Mouse (Mus musculus) kidney, adult 2 months (tissue): ENCODE results near the gene Nav1. TPM values are rescaled to one million over a fixed set of nuclear protein-coding genes. Genes with fewer than 3 reads are reported as not detected.

ENCODE experiments used
- DNase-seq: peaks from one replicate; pipeline ENCODE4 v3.0.0; 2021
- H3K27ac ChIP-seq: fragments of 200-500 bp; 2 replicates; pipeline ENCODE4 v1.5.1; 2012; ENCODE audit warnings: low read depth, low read length, control low read depth, inconsistent platforms; ENCODE audit not compliant: insufficient read depth
- H3K27me3 ChIP-seq: fragments of 200-500 bp; replicated peaks from 2 replicates; pipeline ENCODE4 v1.6.1; 2012; ENCODE audit warnings: mild to moderate bottlenecking, moderate library complexity, low read length, inconsistent platforms; ENCODE audit not compliant: control insufficient read depth, insufficient read depth
- H3K36me3 ChIP-seq: fragments of 200-500 bp; 2 replicates; pipeline ENCODE4 v1.6.1; 2012; ENCODE audit warnings: mild to moderate bottlenecking, moderate library complexity, low read length, inconsistent platforms; ENCODE audit not compliant: control insufficient read depth, insufficient read depth
- H3K4me1 ChIP-seq: fragments of 200-500 bp; 2 replicates; pipeline ENCODE4 v1.6.1; 2011; ENCODE audit warnings: low read length; ENCODE audit not compliant: control insufficient read depth, insufficient read depth
- H3K4me3 ChIP-seq: fragments of 200-500 bp; 2 replicates; pipeline ENCODE4 v1.5.1; 2011; ENCODE audit warnings: mild to moderate bottlenecking, low read depth, low read length, control low read depth; ENCODE audit not compliant: insufficient read depth
- CTCF ChIP-seq: fragments of 200-500 bp; conservative IDR thresholded peaks from 2 replicates; pipeline ENCODE4 v1.5.1; 2011; ENCODE audit warnings: low read depth, mild to moderate bottlenecking, control low read depth, low read length, moderate library complexity, mixed read lengths; ENCODE audit not compliant: insufficient read depth, insufficient read length
- POLR2A ChIP-seq: fragments of 200-500 bp; IDR thresholded peaks from one replicate; pipeline ENCODE4 v1.6.1; 2011; ENCODE audit warnings: low read depth, low read length, control low read depth
- WGBS: fragments of 180-500 bp; shearing (Covaris S2); methylation state at CpG from one replicate; pipeline ENCODE4 v1.1.7; 2018; 5-methylcytosine and 5-hydroxymethylcytosine counted together
- polyA plus RNA-seq: library from polyadenylated mRNA; depleted of rRNA; stranded (reverse); fragments of >200 nt; gene quantifications from 2 replicates; pipeline ENCODE4 v1.2.3, GENCODE M21; 2012

Nav1 gene
- polyA plus RNA-seq, 1 experiment: 7.1 TPM

GRCm38 (mm10) chr1:135483971-135484370 lies 123.1 kb downstream of the Nav1 start:
- TF ChIP-seq CTCF: no peak
- TF ChIP-seq POLR2A: no peak
- Histone ChIP-seq H3K36me3 (no peaks in the 10 kb centered on the region), H3K4me1 (no peaks in the 10 kb centered on the region), H3K4me3 (no peak overlapping the region), H3K27ac (no peak overlapping the region), H3K27me3 (no peaks in the 10 kb centered on the region)
- DNase-seq: no peak
- WGBS: 89% methylated on average over 6 of the region's 6 CpGs

GRCm38 (mm10) chr1:135482666-135483065 lies 124.4 kb downstream of the Nav1 start:
- no peaks in the 10 kb centered on the region for H3K36me3 ChIP-seq
- DNase-seq: no peak
- WGBS: 98% methylated on average over 1 of the region's 1 CpGs
- no peaks in the 10 kb centered on the region for H3K4me1 ChIP-seq
- TF ChIP-seq CTCF (no peak), POLR2A (no peak)
- no peaks in the 10 kb centered on the region for H3K27me3 ChIP-seq
- no peak overlapping the region for H3K27ac ChIP-seq
- H3K4me3 ChIP-seq: no peak overlapping the region

GRCm38 (mm10) chr1:135481656-135482055 lies 125.4 kb downstream of the Nav1 start:
- WGBS: 86% methylated on average over 9 of the region's 9 CpGs
- Histone ChIP-seq H3K27me3 (no peaks in the 10 kb centered on the region), H3K4me3 (no peak overlapping the region), H3K36me3 (no peaks in the 10 kb centered on the region), H3K27ac (no peak overlapping the region), H3K4me1 (no peaks in the 10 kb centered on the region)
- no peak for DNase-seq
- no peak for TF ChIP-seq CTCF
- TF ChIP-seq POLR2A: no peak

- WGBS: 81% methylated on average over 3 of the region's 3 CpGs
- no peaks in the 10 kb centered on the region for H3K4me1 ChIP-seq
- DNase-seq: no peak
- H3K27me3 ChIP-seq: no peaks in the 10 kb centered on the region
- no peak overlapping the region for H3K27ac ChIP-seq
- no peak overlapping the region for H3K4me3 ChIP-seq
- H3K36me3 ChIP-seq: no peaks in the 10 kb centered on the region
- no peak for TF ChIP-seq CTCF
- TF ChIP-seq POLR2A: no peak
Measured at GRCm38 (mm10) chr1:135480815-135481214, 126.3 kb downstream of the Nav1 start.

- H3K4me3 ChIP-seq: no peak overlapping the region
- no peak overlapping the region for H3K27ac ChIP-seq
- no peaks in the 10 kb centered on the region for H3K36me3 ChIP-seq
- H3K4me1 ChIP-seq: no peaks in the 10 kb centered on the region
- no peak for TF ChIP-seq CTCF
- no peak for DNase-seq
- 77% methylated on average over 7 of the region's 7 CpGs for WGBS
- no peaks in the 10 kb centered on the region for H3K27me3 ChIP-seq
Measured at GRCm38 (mm10) chr1:135475571-135475895, 131.6 kb downstream of the Nav1 start.

GRCm38 (mm10) chr1:135474861-135475570 lies 132.1 kb downstream of the Nav1 start:
- Histone ChIP-seq H3K4me3 (no peak overlapping the region), H3K4me1 (no peaks in the 10 kb centered on the region), H3K36me3 (no peaks in the 10 kb centered on the region), H3K27me3 (no peaks in the 10 kb centered on the region), H3K27ac (no peak overlapping the region)
- TF ChIP-seq CTCF (no peak), POLR2A (no peak)
- WGBS: 62% methylated on average over 15 of the region's 15 CpGs
- peak; percentile 26 for DNase-seq

- no peak overlapping the region for H3K27ac ChIP-seq
- 65% methylated on average over 5 of the region's 5 CpGs for WGBS
- DNase-seq: no peak
- H3K27me3 ChIP-seq: no peaks in the 10 kb centered on the region
- H3K4me1 ChIP-seq: no peaks in the 10 kb centered on the region
- TF ChIP-seq POLR2A (no peak), CTCF (no peak)
- H3K36me3 ChIP-seq: no peaks in the 10 kb centered on the region
- no peak overlapping the region for H3K4me3 ChIP-seq
Measured at GRCm38 (mm10) chr1:135472536-135472935, 134.6 kb downstream of the Nav1 start.
